Mouse (Mus musculus): ENCODE measurements around the gene Krtap31-2. TPM values are rescaled to one million over a fixed set of nuclear protein-coding genes. Genes with fewer than 3 reads are reported as not detected.

The Krtap31-2 gene
- 0.11 TPM in 1 of 2 replicates, not detected in the other for polyA plus RNA-seq (2012; rRNA removed)

GRCm38 (mm10) chr11:99935991-99936390, at the start of gene Krtap31-2:
Gene Krtap31-2, plus strand, starts transcription at chr11:99936291.
- no peaks in the 10 kb centered on the region for H3K36me3 ChIP-seq (ENCODE audit: control insufficient read depth, insufficient read depth, low read length)
- no peaks in the 10 kb centered on the region for H3K27me3 ChIP-seq (ENCODE audit: control insufficient read depth, insufficient read depth, low read length)
- DNase-seq, result no peak
- TF ChIP-seq CTCF (IDR thresholded peaks at IDR 0.05; ENCODE audit: borderline replicate concordance, control insufficient read depth, extremely low read depth, insufficient read depth, low read length, poor library complexity), result no peak
- no peak for TF ChIP-seq POLR2A (IDR thresholded peaks at IDR 0.05; ENCODE audit: control insufficient read depth, extremely low read depth, insufficient read depth, low read length, poor library complexity)
- no peaks in the 10 kb centered on the region for H3K4me1 ChIP-seq (replicated peaks; ENCODE audit: control insufficient read depth, insufficient read depth, low read length)
- H3K4me3 ChIP-seq (ENCODE audit: control insufficient read depth, insufficient read depth, low read length), result no peak within 1 kb of the TSS
- WGBS, result 91% methylated on average over 1 of the region's 1 CpGs
- no peak within 1 kb of the TSS for H3K27ac ChIP-seq (ENCODE audit: control insufficient read depth, insufficient read depth, low read length)

- TF ChIP-seq CTCF (IDR thresholded peaks at IDR 0.05; ENCODE audit: borderline replicate concordance, control insufficient read depth, extremely low read depth, insufficient read depth, low read length, poor library complexity), result no peak
- WGBS, result 88% methylated on average over 2 of the region's 2 CpGs
- Histone ChIP-seq H3K27ac (ENCODE audit: control insufficient read depth, insufficient read depth, low read length) (no peak within 1 kb of the TSS), H3K4me1 (replicated peaks; ENCODE audit: control insufficient read depth, insufficient read depth, low read length) (no peaks in the 10 kb centered on the region), H3K27me3 (ENCODE audit: control insufficient read depth, insufficient read depth, low read length) (no peaks in the 10 kb centered on the region), H3K36me3 (ENCODE audit: control insufficient read depth, insufficient read depth, low read length) (no peaks in the 10 kb centered on the region), H3K4me3 (ENCODE audit: control insufficient read depth, insufficient read depth, low read length) (no peak within 1 kb of the TSS)
- no peak for DNase-seq
These were observed 28.5 kb upstream of the Krtap31-2 start, which contains the start of gene Krtap31-1 for GRCm38 (mm10) chr11:99907620-99908019. Gene Krtap31-1, plus strand, starts transcription at chr11:99907920.

- DNase-seq, result no peak
- H3K4me3 ChIP-seq (ENCODE audit: control insufficient read depth, insufficient read depth, low read length), result no peak within 1 kb of the TSS
- 90% methylated on average over 3 of the region's 3 CpGs for WGBS
These were observed 21.6 kb upstream of the Krtap31-2 start, which contains the start of gene Gm11565 for GRCm38 (mm10) chr11:99914451-99914850. Gene Gm11565, plus strand, starts transcription at chr11:99914751.

GRCm38 (mm10) chr11:99937751-99938264, 1.7 kb downstream of the Krtap31-2 start:
- Histone ChIP-seq H3K27me3 (ENCODE audit: control insufficient read depth, insufficient read depth, low read length) (no peaks in the 10 kb centered on the region), H3K36me3 (ENCODE audit: control insufficient read depth, insufficient read depth, low read length) (no peaks in the 10 kb centered on the region), H3K27ac (ENCODE audit: control insufficient read depth, insufficient read depth, low read length) (no peak overlapping the region), H3K4me1 (replicated peaks; ENCODE audit: control insufficient read depth, insufficient read depth, low read length) (no peaks in the 10 kb centered on the region), H3K4me3 (ENCODE audit: control insufficient read depth, insufficient read depth, low read length) (no peak overlapping the region)
- DNase-seq, result no peak
- TF ChIP-seq CTCF (IDR thresholded peaks at IDR 0.05; ENCODE audit: borderline replicate concordance, control insufficient read depth, extremely low read depth, insufficient read depth, low read length, poor library complexity) (no peak), POLR2A (IDR thresholded peaks at IDR 0.05; ENCODE audit: control insufficient read depth, extremely low read depth, insufficient read depth, low read length, poor library complexity) (no peak)
- 75% methylated on average over 9 of the region's 9 CpGs for WGBS

More at GRCm38 (mm10) chr11:99914451-99914850, 21.6 kb upstream of the Krtap31-2 start, which contains the start of gene Gm11565:
- TF ChIP-seq POLR2A (IDR thresholded peaks at IDR 0.05; ENCODE audit: control insufficient read depth, extremely low read depth, insufficient read depth, low read length, poor library complexity) (no peak), CTCF (IDR thresholded peaks at IDR 0.05; ENCODE audit: borderline replicate concordance, control insufficient read depth, extremely low read depth, insufficient read depth, low read length, poor library complexity) (no peak)
- H3K36me3 ChIP-seq (ENCODE audit: control insufficient read depth, insufficient read depth, low read length), result no peaks in the 10 kb centered on the region
- no peaks in the 10 kb centered on the region for H3K27me3 ChIP-seq (ENCODE audit: control insufficient read depth, insufficient read depth, low read length)
- H3K27ac ChIP-seq (ENCODE audit: control insufficient read depth, insufficient read depth, low read length), result no peak within 1 kb of the TSS
- no peaks in the 10 kb centered on the region for H3K4me1 ChIP-seq (replicated peaks; ENCODE audit: control insufficient read depth, insufficient read depth, low read length)

- no peak for DNase-seq
- no peak within 1 kb of the TSS for H3K27ac ChIP-seq (ENCODE audit: control insufficient read depth, insufficient read depth, low read length)
- H3K27me3 ChIP-seq (ENCODE audit: control insufficient read depth, insufficient read depth, low read length), result no peaks in the 10 kb centered on the region
- WGBS, result 93% methylated on average over 2 of the region's 2 CpGs
- no peaks in the 10 kb centered on the region for H3K36me3 ChIP-seq (ENCODE audit: control insufficient read depth, insufficient read depth, low read length)
- H3K4me3 ChIP-seq (ENCODE audit: control insufficient read depth, insufficient read depth, low read length), result no peak within 1 kb of the TSS
- TF ChIP-seq CTCF (IDR thresholded peaks at IDR 0.05; ENCODE audit: borderline replicate concordance, control insufficient read depth, extremely low read depth, insufficient read depth, low read length, poor library complexity) (no peak), POLR2A (IDR thresholded peaks at IDR 0.05; ENCODE audit: control insufficient read depth, extremely low read depth, insufficient read depth, low read length, poor library complexity) (no peak)
- H3K4me1 ChIP-seq (replicated peaks; ENCODE audit: control insufficient read depth, insufficient read depth, low read length), result no peaks in the 10 kb centered on the region
These were observed 12.1 kb downstream of the Krtap31-2 start, which contains the start of gene Krtap9-5 for GRCm38 (mm10) chr11:99948175-99948574. Gene Krtap9-5, plus strand, starts transcription at chr11:99948475.

- Histone ChIP-seq H3K4me1 (replicated peaks; ENCODE audit: control insufficient read depth, insufficient read depth, low read length) (no peaks in the 10 kb centered on the region), H3K4me3 (ENCODE audit: control insufficient read depth, insufficient read depth, low read length) (no peak overlapping the region), H3K36me3 (ENCODE audit: control insufficient read depth, insufficient read depth, low read length) (no peaks in the 10 kb centered on the region), H3K27me3 (ENCODE audit: control insufficient read depth, insufficient read depth, low read length) (no peaks in the 10 kb centered on the region), H3K27ac (ENCODE audit: control insufficient read depth, insufficient read depth, low read length) (no peak overlapping the region)
- 68% methylated on average over 6 of the region's 6 CpGs for WGBS
- no peak for DNase-seq
- TF ChIP-seq POLR2A (IDR thresholded peaks at IDR 0.05; ENCODE audit: control insufficient read depth, extremely low read depth, insufficient read depth, low read length, poor library complexity) (no peak), CTCF (IDR thresholded peaks at IDR 0.05; ENCODE audit: borderline replicate concordance, control insufficient read depth, extremely low read depth, insufficient read depth, low read length, poor library complexity) (no peak)
These were observed 28.1 kb downstream of the Krtap31-2 start for GRCm38 (mm10) chr11:99964213-99964612.

GRCm38 (mm10) chr11:99965961-99966360, 29.9 kb downstream of the Krtap31-2 start:
- 50% methylated on average over 2 of the region's 2 CpGs for whole genome bisulfite sequencing
- Histone ChIP-seq H3K27me3 (ENCODE audit: control insufficient read depth, insufficient read depth, low read length) (no peaks in the 10 kb centered on the region), H3K36me3 (ENCODE audit: control insufficient read depth, insufficient read depth, low read length) (no peaks in the 10 kb centered on the region), H3K27ac (ENCODE audit: control insufficient read depth, insufficient read depth, low read length) (no peak overlapping the region), H3K4me3 (ENCODE audit: control insufficient read depth, insufficient read depth, low read length) (no peak overlapping the region), H3K4me1 (replicated peaks; ENCODE audit: control insufficient read depth, insufficient read depth, low read length) (no peaks in the 10 kb centered on the region)
- no peak for DNase-seq
- TF ChIP-seq CTCF (IDR thresholded peaks at IDR 0.05; ENCODE audit: borderline replicate concordance, control insufficient read depth, extremely low read depth, insufficient read depth, low read length, poor library complexity) (no peak), POLR2A (IDR thresholded peaks at IDR 0.05; ENCODE audit: control insufficient read depth, extremely low read depth, insufficient read depth, low read length, poor library complexity) (no peak)
